Mouse (Mus musculus): ENCODE measurements around the gene Exo5. TPM values are rescaled to one million over a fixed set of nuclear protein-coding genes. Genes with fewer than 3 reads are reported as not detected.
A peak's percentile ranks its signal among the peaks of the same experiment; 100 is the strongest.

The Exo5 gene
- 10 to 100 TPM; 28.4 to 30.8 (median 30.0) TPM for polyA plus RNA-seq (2017; shearing (Covaris generic))

- peak; percentile 95 for ATAC-seq
Measured at GRCm38 (mm10) chr4:120924554-120925299, at the start of gene Exo5. TSS of gene Exo5 (minus strand) at chr4:120925017.

GRCm38 (mm10) chr4:120971842-120972241 lies 47.0 kb upstream of the Exo5 start:
- ATAC-seq = no peak

- ATAC-seq = no peak
Measured at GRCm38 (mm10) chr4:120969382-120970146, 44.7 kb upstream of the Exo5 start.

GRCm38 (mm10) chr4:120968486-120968885 lies 43.7 kb upstream of the Exo5 start:
- no peak for ATAC-seq

GRCm38 (mm10) chr4:120955586-120955985 lies 30.8 kb upstream of the Exo5 start:
- ATAC-seq = no peak

- no peak for ATAC-seq
Measured at GRCm38 (mm10) chr4:120953667-120954066, 28.9 kb upstream of the Exo5 start.

GRCm38 (mm10) chr4:120953038-120953437 lies 28.2 kb upstream of the Exo5 start:
- no peak for ATAC-seq

- ATAC-seq = no peak
Measured at GRCm38 (mm10) chr4:120952163-120952562, 27.3 kb upstream of the Exo5 start.

- ATAC-seq = peak; percentile 92
Measured at GRCm38 (mm10) chr4:120951428-120951973, 26.7 kb upstream of the Exo5 start, which contains the start of gene Zfp69. TSS of gene Zfp69 (minus strand) at chr4:120951699.

- ATAC-seq = no peak
Measured at GRCm38 (mm10) chr4:120950763-120951427, 26.1 kb upstream of the Exo5 start.

GRCm38 (mm10) chr4:120948938-120949337 lies 24.1 kb upstream of the Exo5 start:
- no peak for ATAC-seq

- ATAC-seq = no peak
Measured at GRCm38 (mm10) chr4:120935006-120935405, 10.2 kb upstream of the Exo5 start.

- no peak for ATAC-seq
Measured at GRCm38 (mm10) chr4:120930736-120931135, 5.9 kb upstream of the Exo5 start.

GRCm38 (mm10) chr4:120928686-120929085 lies 3.9 kb upstream of the Exo5 start:
- ATAC-seq = no peak

- ATAC-seq = peak; percentile 55
Measured at GRCm38 (mm10) chr4:120925386-120925785, 569 bp upstream of the Exo5 start.

GRCm38 (mm10) chr4:120921461-120921860 lies 3.4 kb downstream of the Exo5 start:
- no peak for ATAC-seq

- no peak for ATAC-seq
Measured at GRCm38 (mm10) chr4:120914501-120914900, 10.3 kb downstream of the Exo5 start.

GRCm38 (mm10) chr4:120913861-120914260 lies 11.0 kb downstream of the Exo5 start:
- no peak for ATAC-seq

GRCm38 (mm10) chr4:120913443-120913842 lies 11.4 kb downstream of the Exo5 start:
- no peak for ATAC-seq

- no peak for ATAC-seq
Measured at GRCm38 (mm10) chr4:120912866-120913265, 12.0 kb downstream of the Exo5 start.

- no peak for ATAC-seq
Measured at GRCm38 (mm10) chr4:120911086-120911485, 13.7 kb downstream of the Exo5 start.

- ATAC-seq = peak; percentile 71
Measured at GRCm38 (mm10) chr4:120909558-120910150, 15.2 kb downstream of the Exo5 start.

GRCm38 (mm10) chr4:120905644-120906043 lies 19.2 kb downstream of the Exo5 start:
- ATAC-seq = no peak

All from inflammation-experienced regulatory T-cells, adult 6 months (primary cell).